Mouse (Mus musculus) layer of hippocampus, postnatal 25 days (tissue): Measurements from ENCODE around the gene Aass. TPM values are rescaled to one million over a fixed set of nuclear protein-coding genes. Genes with fewer than 3 reads are reported as not detected.
A peak's percentile ranks its signal among the peaks of the same experiment; 100 is the strongest.
"Not testable (repeated sequence)": the region's sequence is repeated elsewhere in the genome, so short reads cannot be mapped to it uniquely, and the experiment has no call there.

ENCODE experiments used
- DNase-seq, 2 experiments: peaks; one replicate each; pipeline ENCODE4 v3.0.0; 2022; ENCODE audit warnings: mixed read lengths in 2 of 2, low spot score in 1 of 2; ENCODE audit errors: extremely low spot score in 1 of 2
- total RNA-seq, 2 experiments: library from RNA; stranded (reverse); gene quantifications; 2 replicates each; pipeline ENCODE4 v1.2.3; 2021

Gene Aass
- total RNA-seq, result 1 to 10 TPM; 4.1 to 4.3 TPM

GRCm38 (mm10) chr6:23132573-23133181 lies at the start of gene Aass:
Gene Aass (minus strand): TSS chr6:23132986.
- peak in 1 of 2 experiments; percentile 4 for DNase-seq

- DNase-seq, result peak; percentile 49 to 77
Observed at GRCm38 (mm10) chr6:23180096-23180495, 47.3 kb upstream of the Aass start.

- DNase-seq, result not testable (repeated sequence)
Observed at GRCm38 (mm10) chr6:23163824-23164223, 31.0 kb upstream of the Aass start.

GRCm38 (mm10) chr6:23156357-23156756 lies 23.6 kb upstream of the Aass start:
- DNase-seq, result not testable (repeated sequence)

- no peak for DNase-seq
Observed at GRCm38 (mm10) chr6:23153112-23153511, 20.3 kb upstream of the Aass start.

GRCm38 (mm10) chr6:23147221-23147620 lies 14.4 kb upstream of the Aass start:
- no peak for DNase-seq

- no peak for DNase-seq
Observed at GRCm38 (mm10) chr6:23143980-23144379, 11.2 kb upstream of the Aass start.

GRCm38 (mm10) chr6:23131015-23131414 lies 1.8 kb downstream of the Aass start:
- no peak for DNase-seq

- no peak for DNase-seq
Observed at GRCm38 (mm10) chr6:23129201-23129600, 3.6 kb downstream of the Aass start.

- DNase-seq, result no peak
Observed at GRCm38 (mm10) chr6:23126706-23127105, 6.1 kb downstream of the Aass start.

GRCm38 (mm10) chr6:23125831-23126230 lies 7.0 kb downstream of the Aass start:
- no peak for DNase-seq

- DNase-seq, result no peak
Observed at GRCm38 (mm10) chr6:23124823-23125222, 8.0 kb downstream of the Aass start.

- no peak for DNase-seq
Observed at GRCm38 (mm10) chr6:23122934-23123333, 9.9 kb downstream of the Aass start.

- no peak for DNase-seq
Observed at GRCm38 (mm10) chr6:23114781-23115180, 18.0 kb downstream of the Aass start.

GRCm38 (mm10) chr6:23107069-23107468 lies 25.7 kb downstream of the Aass start:
- DNase-seq, result no peak

GRCm38 (mm10) chr6:23106373-23106772 lies 26.4 kb downstream of the Aass start:
- DNase-seq, result no peak

- DNase-seq, result not testable (repeated sequence)
Observed at GRCm38 (mm10) chr6:23090346-23091055, 42.3 kb downstream of the Aass start.

GRCm38 (mm10) chr6:23089292-23089691 lies 43.5 kb downstream of the Aass start:
- not testable (repeated sequence) for DNase-seq

GRCm38 (mm10) chr6:23084587-23085421 lies 48.0 kb downstream of the Aass start:
- DNase-seq, result no peak

GRCm38 (mm10) chr6:23079991-23080680 lies 52.6 kb downstream of the Aass start:
- DNase-seq, result no peak

GRCm38 (mm10) chr6:23078273-23078672 lies 54.5 kb downstream of the Aass start:
- no peak for DNase-seq
